Mouse (Mus musculus): ENCODE measurements at regions not wholly inside any gene's neighbourhood (a gene's known extent, or its start where the extent isn't known, plus 50 kb on each side); places are given as distances from the start of the nearest gene placed in this dataset.
"Not testable (repeated sequence)": the region's sequence is repeated elsewhere in the genome, so short reads cannot be mapped to it uniquely, and the experiment has no call there.

GRCm38 (mm10) chr1:137221087-137222057, 261.1 kb upstream of the Nr5a2 start:
- no peak for DNase-seq (ENCODE audit: low read depth)

DNA sequence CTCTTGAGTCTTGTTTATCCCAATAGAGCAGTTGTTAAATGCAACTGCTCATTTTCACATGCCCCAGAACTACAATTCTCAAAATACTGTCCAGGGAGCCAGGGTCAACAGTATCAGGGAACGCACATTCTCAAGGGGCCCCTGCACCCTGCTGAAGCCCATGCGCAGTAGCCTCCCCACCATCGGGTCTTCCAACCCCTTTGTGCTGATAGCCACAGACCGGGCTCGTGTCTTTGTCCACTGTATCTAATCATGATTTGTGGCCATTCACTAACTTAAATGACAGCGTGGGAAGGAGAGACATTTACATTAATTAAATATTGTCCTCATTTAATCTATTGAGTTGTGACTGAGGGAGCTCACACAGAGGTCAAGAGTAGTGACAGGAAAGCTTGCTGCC, 260.0 kb upstream of the Nr5a2 start:
- no peak for DNase-seq (ENCODE audit: low read depth)

- DNase-seq (ENCODE audit: low read depth), result no peak
Observed at GRCm38 (mm10) chr1:137218611-137219010, 258.4 kb upstream of the Nr5a2 start.

- no peak for DNase-seq (ENCODE audit: low read depth)
Observed at GRCm38 (mm10) chr1:137218096-137218495, 257.8 kb upstream of the Nr5a2 start.

- DNase-seq (ENCODE audit: low read depth), result no peak
Observed at GRCm38 (mm10) chr1:137217206-137217605, 257.0 kb upstream of the Nr5a2 start.

GRCm38 (mm10) chr1:137214328-137214727, 254.1 kb upstream of the Nr5a2 start:
- not testable (repeated sequence) for DNase-seq (ENCODE audit: low read depth)

DNA sequence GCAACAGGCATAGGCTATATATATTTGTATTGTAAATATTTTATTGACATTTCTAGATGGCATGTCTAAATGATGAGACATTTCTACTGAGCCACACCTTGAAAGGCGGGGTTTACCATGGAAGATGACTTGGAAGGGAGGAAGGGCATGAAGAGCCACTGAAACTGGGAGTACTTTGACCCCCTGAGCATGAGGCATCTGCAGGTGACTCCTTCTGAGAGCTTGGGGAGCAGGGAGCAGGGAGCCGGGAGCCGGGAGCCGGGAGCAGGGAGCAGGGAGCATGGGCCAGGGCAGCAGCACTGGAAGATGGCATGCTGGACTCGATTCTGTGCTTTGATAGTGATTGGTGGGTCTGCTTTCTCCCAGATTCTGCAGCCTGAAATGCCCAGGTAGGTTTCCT, 253.5 kb upstream of the Nr5a2 start:
- DNase-seq (ENCODE audit: low read depth), result no peak

DNA sequence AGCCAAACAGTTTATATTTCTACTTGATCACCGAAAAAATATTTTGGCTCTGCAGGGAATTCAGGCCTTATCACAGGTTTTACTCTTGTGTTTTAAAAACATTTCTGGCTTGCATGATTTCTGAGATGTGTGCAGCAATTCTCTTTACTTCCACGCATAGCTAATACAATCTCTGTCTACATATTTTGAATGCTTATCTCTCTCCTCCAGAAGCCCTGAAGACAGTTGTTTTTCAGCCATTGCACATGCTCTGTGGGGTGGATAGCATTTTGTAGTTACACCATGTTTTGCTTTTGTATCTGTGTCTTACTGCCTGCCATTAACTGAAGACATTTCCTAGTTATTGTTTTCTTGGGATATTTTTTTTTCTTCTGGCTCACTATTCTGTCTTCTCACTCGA, 252.6 kb upstream of the Nr5a2 start:
- DNase-seq (ENCODE audit: low read depth), result no peak

- DNase-seq (ENCODE audit: low read depth), result no peak
Observed at GRCm38 (mm10) chr1:137204371-137204770, 244.1 kb upstream of the Nr5a2 start.

GRCm38 (mm10) chr1:137203512-137203911, 243.3 kb upstream of the Nr5a2 start:
- no peak for DNase-seq (ENCODE audit: low read depth)

DNA sequence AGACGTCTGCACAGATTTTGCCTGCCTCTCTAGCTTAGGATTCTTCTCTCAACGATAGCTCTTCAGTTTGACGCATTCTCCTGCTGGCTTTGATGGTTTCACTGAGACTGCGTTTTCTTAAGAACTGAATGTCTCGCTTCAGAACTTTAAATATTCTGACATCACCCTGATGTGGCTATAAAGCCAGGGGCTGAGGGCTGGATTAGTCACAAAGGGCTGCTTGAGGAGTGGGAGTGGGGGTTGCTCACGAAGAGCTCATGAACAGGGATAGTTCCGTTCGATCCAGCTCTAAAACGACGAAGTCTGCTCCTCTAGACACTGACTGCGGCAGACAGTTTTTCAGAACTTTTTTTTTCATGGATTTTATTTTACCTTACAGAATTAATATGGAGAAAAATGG, 240.7 kb upstream of the Nr5a2 start:
- no peak for DNase-seq (ENCODE audit: low read depth)

GRCm38 (mm10) chr1:137195962-137196361, 235.7 kb upstream of the Nr5a2 start:
- no peak for DNase-seq (ENCODE audit: low read depth)

GRCm38 (mm10) chr1:137195065-137195620, 234.9 kb upstream of the Nr5a2 start:
- no peak for DNase-seq (ENCODE audit: low read depth)

DNA sequence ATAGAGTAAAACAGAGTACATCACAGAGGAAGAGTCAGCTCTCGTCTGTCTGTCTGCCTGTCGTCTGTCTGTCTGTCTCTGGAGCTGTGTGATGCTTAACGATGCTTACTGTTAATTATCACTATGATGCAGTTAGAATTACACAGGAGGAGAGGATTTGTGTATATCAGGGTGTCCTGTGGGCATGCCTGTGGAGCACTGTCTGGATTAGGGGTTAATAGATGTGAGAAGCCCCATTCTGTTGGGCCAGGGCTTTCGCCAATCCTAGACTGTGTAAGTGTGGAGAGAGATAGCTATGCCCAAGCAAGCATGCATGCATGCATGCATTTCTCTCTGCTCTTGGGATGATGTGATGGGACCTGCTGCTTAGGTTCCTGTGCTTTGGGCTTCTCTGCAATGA, 218.0 kb upstream of the Nr5a2 start:
- DNase-seq (ENCODE audit: low read depth), result no peak

DNA sequence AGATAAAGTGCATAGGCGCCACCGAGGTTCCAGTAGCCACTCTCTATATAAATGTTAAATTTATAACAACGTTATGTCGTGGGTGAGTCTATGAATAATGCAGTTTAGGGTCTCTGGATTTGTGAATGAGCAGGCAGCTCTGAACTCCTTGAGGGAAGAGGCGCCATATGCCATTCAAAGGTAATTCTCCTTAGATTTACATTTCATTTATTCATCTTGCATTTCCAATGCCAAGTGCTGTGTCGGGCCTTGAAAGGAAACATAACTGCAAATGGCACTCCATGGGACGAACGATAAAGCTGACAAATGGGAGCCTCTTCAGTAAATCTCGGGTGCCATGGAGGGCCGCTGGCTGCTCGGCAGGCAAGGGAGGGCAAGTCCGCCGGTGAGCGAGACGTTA, 216.4 kb upstream of the Nr5a2 start:
- no peak for DNase-seq (ENCODE audit: low read depth)

DNA sequence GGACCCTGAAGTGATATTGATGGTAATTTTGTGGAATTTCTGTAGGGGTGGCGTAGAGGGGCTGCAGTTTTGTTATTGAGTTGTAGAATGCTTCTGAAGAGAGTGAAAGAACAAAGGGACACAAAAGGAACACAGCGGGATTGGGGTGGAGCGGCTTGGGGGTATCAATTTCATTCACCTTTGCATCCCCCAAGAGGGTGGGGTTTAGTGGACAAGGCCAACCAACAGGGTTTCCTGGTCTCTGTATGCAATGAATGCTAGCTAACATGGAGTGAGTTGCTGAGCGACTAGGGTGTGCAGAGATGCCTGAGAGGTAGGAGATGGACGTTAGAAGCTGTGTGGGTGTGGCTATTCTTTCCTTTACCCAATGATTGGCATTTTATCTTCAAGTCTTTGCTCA, 213.8 kb upstream of the Nr5a2 start:
- DNase-seq (ENCODE audit: low read depth), result no peak

- no peak for DNase-seq (ENCODE audit: low read depth)
Observed at GRCm38 (mm10) chr1:137172128-137172527, 211.9 kb upstream of the Nr5a2 start.

DNA sequence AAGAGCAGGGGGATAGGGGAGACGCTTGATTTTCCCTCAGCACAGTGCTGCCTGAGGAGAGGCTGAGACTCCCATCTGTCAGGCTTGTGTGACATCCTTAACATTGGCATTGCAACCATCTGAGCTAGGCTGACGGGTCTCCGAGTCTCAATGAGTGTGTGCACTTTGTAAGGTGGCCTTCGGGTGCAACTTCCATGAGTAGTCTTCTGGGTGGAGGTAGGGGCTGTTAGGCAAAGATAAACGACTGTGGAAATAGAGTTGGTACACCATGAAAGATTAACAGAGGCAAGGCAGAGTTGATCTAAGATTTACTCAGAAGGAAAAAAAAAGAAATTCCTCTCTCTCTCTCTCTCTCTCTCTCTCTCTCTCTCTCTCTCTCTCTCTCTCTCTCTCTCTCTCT, 211.2 kb upstream of the Nr5a2 start:
- DNase-seq (ENCODE audit: low read depth), result no peak

DNA sequence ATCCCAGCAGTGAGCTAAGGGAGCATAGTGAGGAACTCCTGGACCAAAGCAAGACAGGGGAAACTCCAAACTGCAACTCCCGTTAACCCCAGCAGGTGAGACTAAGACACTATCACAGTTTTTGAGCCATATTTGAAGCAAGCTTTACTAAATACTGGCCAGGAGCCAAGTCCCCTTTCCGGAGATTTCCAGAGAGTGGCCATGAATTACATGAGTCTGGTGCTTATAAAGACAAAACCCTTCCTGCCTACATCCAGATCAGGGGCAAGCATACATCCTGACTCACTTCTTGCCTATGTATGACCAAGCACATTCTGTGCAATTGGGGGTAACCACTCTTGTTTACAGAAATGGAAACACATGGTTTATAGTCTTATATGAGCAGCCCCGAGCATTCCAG, 187.6 kb upstream of the Nr5a2 start:
- DNase-seq (ENCODE audit: low read depth), result no peak

GRCm38 (mm10) chr1:137141879-137142570, 181.8 kb upstream of the Nr5a2 start:
- DNase-seq (ENCODE audit: low read depth), result no peak

- no peak for DNase-seq (ENCODE audit: low read depth)
Observed at GRCm38 (mm10) chr1:137141372-137141771, 181.1 kb upstream of the Nr5a2 start.

- no peak for DNase-seq (ENCODE audit: low read depth)
Observed at GRCm38 (mm10) chr1:137136156-137136555, 175.9 kb upstream of the Nr5a2 start.

GRCm38 (mm10) chr1:137133734-137134133, 173.5 kb upstream of the Nr5a2 start:
- DNase-seq (ENCODE audit: low read depth), result no peak
